Mouse (Mus musculus): Measurements from ENCODE around the gene Trnt1. TPM values are rescaled to one million over a fixed set of nuclear protein-coding genes. Genes with fewer than 3 reads are reported as not detected.

Trnt1 gene
- polyA plus RNA-seq, 1 experiment from 2014 or later = 60.7 TPM

- Histone ChIP-seq H3K4me1 (replicated peaks; ENCODE audit: control insufficient read depth, insufficient read depth, low read length) (no peaks in the 10 kb centered on the region), H3K9me3 (ENCODE audit: control insufficient read depth, low read length) (no peaks in the 10 kb centered on the region), H3K36me3 (ENCODE audit: control insufficient read depth, insufficient read depth, low read length) (no peaks in the 10 kb centered on the region), H3K4me2 (ENCODE audit: low read length) (no peak overlapping the region), H3K4me3 (ENCODE audit: low read depth, low read length) (no peak overlapping the region), H3K9ac (ENCODE audit: low read length) (no peak overlapping the region), H3K27me3 (replicated peaks; ENCODE audit: control insufficient read depth, insufficient read depth, low read length) (no peaks in the 10 kb centered on the region), H3K27ac (ENCODE audit: low read depth) (no peak overlapping the region)
- DNase-seq (ENCODE audit: low spot score) = no peak
- WGBS = 68% methylated on average over 3 of the region's 3 CpGs
- no peak for ATAC-seq (replicated peaks; ENCODE audit: low FRiP score, low TSS enrichment, low read depth)
Measured at GRCm38 (mm10) chr6:106819906-106820305, 51.0 kb downstream of the Trnt1 start.

GRCm38 (mm10) chr6:106820566-106820965, 51.6 kb downstream of the Trnt1 start:
- no peak overlapping the region for H3K27ac ChIP-seq (ENCODE audit: low read depth)
- no peak for DNase-seq (ENCODE audit: low spot score)
- no peak overlapping the region for H3K4me2 ChIP-seq (ENCODE audit: low read length)
- H3K4me3 ChIP-seq (ENCODE audit: low read depth, low read length) = no peak overlapping the region
- no peak for ATAC-seq (replicated peaks; ENCODE audit: low FRiP score, low TSS enrichment, low read depth)
- H3K4me1 ChIP-seq (replicated peaks; ENCODE audit: control insufficient read depth, insufficient read depth, low read length) = no peaks in the 10 kb centered on the region
- H3K36me3 ChIP-seq (ENCODE audit: control insufficient read depth, insufficient read depth, low read length) = no peaks in the 10 kb centered on the region
- no peak overlapping the region for H3K9ac ChIP-seq (ENCODE audit: low read length)
- H3K9me3 ChIP-seq (ENCODE audit: control insufficient read depth, low read length) = no peaks in the 10 kb centered on the region
- H3K27me3 ChIP-seq (replicated peaks; ENCODE audit: control insufficient read depth, insufficient read depth, low read length) = no peaks in the 10 kb centered on the region

DNA sequence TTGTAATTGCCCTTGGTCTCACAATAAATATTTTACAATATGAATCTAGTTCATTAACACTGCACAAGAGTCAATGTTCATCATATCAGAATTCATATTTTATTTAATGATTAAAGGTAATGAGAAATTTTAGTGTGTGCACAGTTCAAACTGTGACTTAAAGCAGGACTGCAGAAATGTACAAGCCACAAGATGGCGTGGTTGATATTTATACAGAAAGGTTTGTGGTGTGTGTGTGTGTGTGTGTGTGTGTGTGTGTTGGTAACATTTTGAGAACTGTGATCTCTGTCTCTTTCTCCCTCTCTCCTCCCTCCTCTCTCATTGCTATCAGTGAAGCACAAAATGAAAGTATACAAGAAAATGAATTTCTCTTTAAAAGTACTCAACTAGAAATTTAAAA, 53.4 kb downstream of the Trnt1 start:
- no peak for DNase-seq (ENCODE audit: low spot score)
- Histone ChIP-seq H3K36me3 (ENCODE audit: control insufficient read depth, insufficient read depth, low read length) (no peaks in the 10 kb centered on the region), H3K27ac (ENCODE audit: low read depth) (no peak overlapping the region), H3K27me3 (replicated peaks; ENCODE audit: control insufficient read depth, insufficient read depth, low read length) (no peaks in the 10 kb centered on the region), H3K4me1 (replicated peaks; ENCODE audit: control insufficient read depth, insufficient read depth, low read length) (no peaks in the 10 kb centered on the region), H3K4me3 (ENCODE audit: low read depth, low read length) (no peak overlapping the region), H3K4me2 (ENCODE audit: low read length) (no peak overlapping the region), H3K9ac (ENCODE audit: low read length) (no peak overlapping the region), H3K9me3 (ENCODE audit: control insufficient read depth, low read length) (no peaks in the 10 kb centered on the region)
- 35% methylated on average over 1 of the region's 1 CpGs for WGBS
- ATAC-seq (replicated peaks; ENCODE audit: low FRiP score, low TSS enrichment, low read depth) = no peak

Other genes starting within 250 kb of the Trnt1 start
- not detected in 2 replicates for gene Il5ra, start 20.1 kb upstream of the Trnt1 start, polyA plus RNA-seq (2014; fragmentation: Nextera tagmentation; extraction: Ambion mirVana)
- 39.6 and 46.0 TPM in 2 replicates for gene Crbn, start 31.0 kb downstream of the Trnt1 start, polyA plus RNA-seq (2014; fragmentation: Nextera tagmentation; extraction: Ambion mirVana)